Mouse (Mus musculus): Measurements from ENCODE around the gene Rnase2a. TPM values are rescaled to one million over a fixed set of nuclear protein-coding genes. Genes with fewer than 3 reads are reported as not detected.

Rnase2a gene
- polyA plus RNA-seq, 1 experiment, result not detected

Other genes starting within 250 kb of the Rnase2a start
- 0.91 TPM in 1 of 2 replicates, not detected in the other for gene Rnase10, start 248.4 kb downstream of the Rnase2a start, polyA plus RNA-seq (2012; ENCODE audit: insufficient read depth, insufficient read length, missing spikeins)
- not detected in 2 replicates for gene Rnase9, start 214.2 kb downstream of the Rnase2a start, polyA plus RNA-seq (2012; ENCODE audit: insufficient read depth, insufficient read length, missing spikeins)
- not detected in 2 replicates for gene Rnase11, start 205.9 kb downstream of the Rnase2a start, polyA plus RNA-seq (2012; ENCODE audit: insufficient read depth, insufficient read length, missing spikeins)
- not detected in 2 replicates for gene Rnase12, start 198.5 kb downstream of the Rnase2a start, polyA plus RNA-seq (2012; ENCODE audit: insufficient read depth, insufficient read length, missing spikeins)
- not detected in 2 replicates for gene Olfr750, start 181.7 kb downstream of the Rnase2a start, polyA plus RNA-seq (2012; ENCODE audit: insufficient read depth, insufficient read length, missing spikeins)
- 69.1 and 78.8 TPM in 2 replicates for gene Rnase4, start 165.0 kb downstream of the Rnase2a start, polyA plus RNA-seq (2012; ENCODE audit: insufficient read depth, insufficient read length, missing spikeins)
- gene Ang, start 165.0 kb downstream of the Rnase2a start, polyA plus RNA-seq (2012; ENCODE audit: insufficient read depth, insufficient read length, missing spikeins), result 2.1 and 8.7 TPM in 2 replicates
- gene Eddm3b, start 141.7 kb downstream of the Rnase2a start, polyA plus RNA-seq (2012; ENCODE audit: insufficient read depth, insufficient read length, missing spikeins), result not detected in 2 replicates
- 1.3 TPM in 1 of 2 replicates, not detected in the other for gene Rnase6, start 132.2 kb downstream of the Rnase2a start, polyA plus RNA-seq (2012; ENCODE audit: insufficient read depth, insufficient read length, missing spikeins)
- gene Rnase1, start 109.3 kb downstream of the Rnase2a start, polyA plus RNA-seq (2012; ENCODE audit: insufficient read depth, insufficient read length, missing spikeins), result not detected in 2 replicates
- gene Rnase2b, start 93.9 kb downstream of the Rnase2a start, polyA plus RNA-seq (2012; ENCODE audit: insufficient read depth, insufficient read length, missing spikeins), result not detected in 2 replicates
- gene Ang2, start 57.0 kb downstream of the Rnase2a start, polyA plus RNA-seq (2012; ENCODE audit: insufficient read depth, insufficient read length, missing spikeins), result not detected in 2 replicates
- not detected in 2 replicates for gene Ear14, start 52.7 kb downstream of the Rnase2a start, polyA plus RNA-seq (2012; ENCODE audit: insufficient read depth, insufficient read length, missing spikeins)
- gene Gm7247, start 105.6 kb upstream of the Rnase2a start, polyA plus RNA-seq (2012; ENCODE audit: insufficient read depth, insufficient read length, missing spikeins), result not detected in 2 replicates
- not detected in 2 replicates for gene Vmn2r88, start 154.7 kb upstream of the Rnase2a start, polyA plus RNA-seq (2012; ENCODE audit: insufficient read depth, insufficient read length, missing spikeins)
- gene Vmn2r89, start 195.7 kb upstream of the Rnase2a start, polyA plus RNA-seq (2012; ENCODE audit: insufficient read depth, insufficient read length, missing spikeins), result not detected in 2 replicates

Data from brown adipose tissue, adult 24 weeks (tissue).